Mouse (Mus musculus) small intestine, adult 2 months (tissue): ENCODE measurements at regions not wholly inside any gene's neighbourhood (a gene's known extent, or its start where the extent isn't known, plus 50 kb on each side); places are given as distances from the start of the nearest gene placed in this dataset.
"Not testable (repeated sequence)": the region's sequence is repeated elsewhere in the genome, so short reads cannot be mapped to it uniquely, and the experiment has no call there.

ENCODE experiments used
- H3K27ac ChIP-seq: fragments of 200-500 bp; 2 replicates; pipeline ENCODE4 v1.5.1; 2012; ENCODE audit warnings: low read depth, low read length, control low read depth, inconsistent platforms; ENCODE audit not compliant: insufficient read depth
- H3K27me3 ChIP-seq: fragments of 200-500 bp; 2 replicates; pipeline ENCODE4 v1.6.1; 2012; ENCODE audit warnings: mild to moderate bottlenecking, moderate library complexity, low read length, inconsistent platforms; ENCODE audit not compliant: control insufficient read depth, insufficient read depth
- H3K36me3 ChIP-seq: fragments of 200-500 bp; 2 replicates; pipeline ENCODE4 v1.6.1; 2012; ENCODE audit warnings: mild to moderate bottlenecking, low read length, control low read depth, inconsistent platforms; ENCODE audit not compliant: control insufficient read depth, insufficient read depth
- H3K4me1 ChIP-seq: fragments of 200-500 bp; 2 replicates; pipeline ENCODE4 v1.6.1; 2012; ENCODE audit warnings: low read length, inconsistent platforms, mixed read lengths; ENCODE audit not compliant: control insufficient read depth, insufficient read depth, insufficient read length
- H3K4me3 ChIP-seq: fragments of 200-500 bp; 2 replicates; pipeline ENCODE4 v1.5.1; 2012; ENCODE audit warnings: low read depth, mild to moderate bottlenecking, control low read depth, inconsistent platforms, low read length, moderate library complexity
- CTCF ChIP-seq: fragments of 200-500 bp; IDR thresholded peaks from 2 replicates; pipeline ENCODE4 v1.5.1; 2012; ENCODE audit warnings: low read depth, mild to moderate bottlenecking, control low read depth, inconsistent platforms, low read length, moderate library complexity, mixed read lengths; ENCODE audit not compliant: insufficient replicate concordance, insufficient read length; ENCODE audit errors: extremely low read depth
- POLR2A ChIP-seq: fragments of 200-500 bp; IDR thresholded peaks from 2 replicates; pipeline ENCODE4 v1.6.1; 2012; ENCODE audit warnings: low read depth, mild to moderate bottlenecking, control low read depth, inconsistent platforms, low read length, moderate library complexity
- WGBS: fragments of 180-500 bp; shearing (Covaris S2); methylation state at CpG from one replicate; pipeline ENCODE4 v1.1.7; 2018; 5-methylcytosine and 5-hydroxymethylcytosine counted together

- H3K27me3 ChIP-seq, result no peaks in the 10 kb centered on the region
- no peak overlapping the region for H3K27ac ChIP-seq
- H3K4me3 ChIP-seq, result no peak overlapping the region
- no peaks in the 10 kb centered on the region for H3K4me1 ChIP-seq
- WGBS, result 50% methylated on average over 3 of the region's 3 CpGs
- H3K36me3 ChIP-seq, result no peaks in the 10 kb centered on the region
- TF ChIP-seq CTCF, result no peak
Observed at GRCm38 (mm10) chr9:9412460-9413181, 173.7 kb upstream of the Arhgap42 start.

DNA sequence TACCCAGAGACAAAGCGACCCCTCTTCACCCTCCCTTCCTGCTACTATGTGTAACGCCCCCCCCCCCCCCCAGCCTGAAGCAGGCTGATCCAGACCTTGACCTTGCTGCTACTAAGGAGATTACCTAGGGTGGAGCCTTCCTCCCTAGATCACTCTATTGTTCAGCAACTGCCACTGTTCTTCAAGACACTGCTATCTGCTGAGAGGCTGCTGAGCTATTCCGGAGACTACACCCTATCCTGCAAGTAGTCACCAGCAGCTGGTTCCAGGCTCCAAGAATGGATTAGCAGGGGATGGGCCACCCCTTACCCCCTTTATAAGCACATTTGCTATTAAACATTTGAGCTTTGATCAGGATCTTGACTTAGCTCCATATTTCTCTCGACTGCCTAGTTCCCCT, 155.3 kb upstream of the Arhgap42 start:
- H3K27ac ChIP-seq, H3K4me1 ChIP-seq, H3K27me3 ChIP-seq, H3K4me3 ChIP-seq, H3K36me3 ChIP-seq: not testable (repeated sequence)
- 60% methylated on average over 4 of the region's 4 CpGs for whole genome bisulfite sequencing

DNA sequence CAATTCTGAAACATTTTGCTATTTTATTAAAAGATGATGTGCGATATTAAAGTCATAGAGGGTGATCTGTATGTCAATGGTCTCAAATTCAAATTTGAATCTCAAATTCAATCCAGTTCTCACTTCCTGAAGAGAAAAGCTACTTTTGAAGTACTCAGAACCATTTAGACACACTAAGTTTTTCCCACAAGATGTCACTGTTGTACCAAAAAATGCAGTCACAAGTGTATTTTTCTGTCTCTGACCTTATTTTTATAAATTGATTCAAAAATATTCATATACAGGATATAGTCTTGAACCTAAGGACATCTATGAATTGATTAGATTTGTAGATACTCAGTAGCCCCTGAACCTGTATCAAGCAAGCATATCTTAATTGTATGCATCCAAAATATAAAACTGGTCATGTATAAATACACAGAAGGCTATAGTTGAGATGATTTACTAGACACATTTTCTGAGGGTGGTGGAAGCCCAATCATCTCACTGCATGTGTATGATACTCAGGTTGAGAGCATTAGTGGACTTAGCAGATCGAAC, 137.8 kb upstream of the Arhgap42 start:
- no peak for TF ChIP-seq CTCF
- TF ChIP-seq POLR2A, result no peak

GRCm38 (mm10) chr9:9375304-9375904, 136.5 kb upstream of the Arhgap42 start:
- WGBS, result 22% methylated on average over 3 of the region's 3 CpGs
- no peaks in the 10 kb centered on the region for H3K4me1 ChIP-seq
- H3K27ac ChIP-seq, result no peak overlapping the region
- no peak overlapping the region for H3K4me3 ChIP-seq
- no peaks in the 10 kb centered on the region for H3K36me3 ChIP-seq
- TF ChIP-seq CTCF (no peak), POLR2A (no peak)
- H3K27me3 ChIP-seq, result no peaks in the 10 kb centered on the region; the same call in 1 of the 2 replicates

More for the DNA sequence above, 137.8 kb upstream of the Arhgap42 start:
- Histone ChIP-seq H3K27ac (no peak overlapping the region), H3K4me1 (no peaks in the 10 kb centered on the region), H3K36me3 (no peaks in the 10 kb centered on the region), H3K4me3 (no peak overlapping the region), H3K27me3 (no peaks in the 10 kb centered on the region; the same call in 1 of the 2 replicates)
- WGBS, result 82% methylated on average over 2 of the region's 2 CpGs

GRCm38 (mm10) chr9:9372594-9372993, 133.7 kb upstream of the Arhgap42 start:
- no peaks in the 10 kb centered on the region for H3K4me1 ChIP-seq
- TF ChIP-seq POLR2A, result no peak
- TF ChIP-seq CTCF, result peak; percentile 27; the same call in 1 of the 2 replicates
- H3K4me3 ChIP-seq, result no peak overlapping the region
- WGBS, result 53% methylated on average over 1 of the region's 1 CpGs
- H3K27me3 ChIP-seq, result no peaks in the 10 kb centered on the region
- no peaks in the 10 kb centered on the region for H3K36me3 ChIP-seq
- no peak overlapping the region for H3K27ac ChIP-seq

DNA sequence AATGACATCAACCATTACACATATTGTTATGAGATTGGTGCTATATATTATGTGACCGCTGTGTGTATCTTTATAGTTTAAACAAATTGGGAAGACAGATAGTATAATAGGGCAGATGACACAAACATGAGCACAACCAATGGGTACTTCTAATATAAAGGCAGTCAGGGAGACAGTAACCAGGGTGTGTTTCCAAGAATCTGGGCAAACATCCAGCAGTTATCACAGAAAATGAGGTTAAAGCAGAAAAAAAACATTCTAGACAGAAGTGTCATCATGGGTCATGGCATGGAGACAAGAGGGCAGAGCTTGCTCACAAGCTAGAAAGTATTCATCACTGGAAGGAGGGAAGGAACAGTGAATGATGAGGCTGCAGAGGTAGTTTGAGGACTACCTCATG, 129.8 kb upstream of the Arhgap42 start:
- no peak for TF ChIP-seq POLR2A
- TF ChIP-seq CTCF, result no peak
- no peaks in the 10 kb centered on the region for H3K27me3 ChIP-seq
- 89% methylated on average over 1 of the region's 1 CpGs for WGBS
- no peak overlapping the region for H3K27ac ChIP-seq
- H3K4me1 ChIP-seq, result no peaks in the 10 kb centered on the region
- H3K4me3 ChIP-seq, result no peak overlapping the region
- no peaks in the 10 kb centered on the region for H3K36me3 ChIP-seq

DNA sequence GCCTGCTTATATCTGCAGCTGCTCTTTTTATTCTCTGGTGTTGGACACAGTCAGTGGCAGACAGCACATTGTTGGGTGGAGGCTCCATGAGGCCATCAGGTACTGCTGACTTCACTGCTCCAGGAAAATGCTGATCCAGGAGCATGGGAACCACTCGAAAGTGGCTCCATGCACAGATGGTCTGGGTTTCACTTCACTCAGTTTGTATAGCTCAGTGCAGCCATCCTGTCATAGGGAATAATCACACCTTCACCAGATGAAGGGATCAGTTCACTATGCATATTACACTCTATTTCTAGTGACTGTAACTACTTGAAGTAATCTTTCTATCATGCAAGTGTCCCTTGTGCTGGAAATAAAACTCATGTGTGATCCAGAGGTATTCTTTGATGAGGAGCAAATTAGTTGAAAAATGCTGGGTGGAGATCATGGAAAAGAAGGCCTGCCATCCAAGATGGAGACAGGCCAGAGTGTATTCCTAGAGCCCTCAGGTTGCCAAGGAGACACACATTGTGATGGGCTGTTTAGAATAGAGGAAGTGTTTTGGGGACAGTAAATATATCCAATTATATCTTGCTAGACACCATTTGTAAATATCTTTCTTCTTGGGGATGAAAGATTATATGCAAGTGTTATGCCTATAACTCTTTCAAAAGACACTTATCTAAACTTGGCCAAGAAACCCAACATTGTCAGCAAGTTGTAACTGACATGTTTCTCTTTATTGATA, 103.7 kb upstream of the Arhgap42 start:
- TF ChIP-seq POLR2A (no peak), CTCF (no peak)
- no peak overlapping the region for H3K4me3 ChIP-seq
- H3K27me3 ChIP-seq, result no peaks in the 10 kb centered on the region
- WGBS, result 62% methylated on average over 1 of the region's 1 CpGs
- H3K27ac ChIP-seq, result no peak overlapping the region
- no peaks in the 10 kb centered on the region for H3K36me3 ChIP-seq
- no peaks in the 10 kb centered on the region for H3K4me1 ChIP-seq
